Mouse (Mus musculus) bone marrow macrophage, adult 2 months (primary cell): ENCODE measurements around the gene Mtnr1b.

Experiments used
- CTCF ChIP-seq: IDR thresholded peaks from 2 replicates; pipeline ENCODE4 v1.5.1; 2012; ENCODE audit warnings: low read depth, mild to moderate bottlenecking, low read length, moderate library complexity
- POLR2A ChIP-seq: IDR thresholded peaks from 2 replicates; pipeline ENCODE4 v1.6.1; 2012; ENCODE audit warnings: mild to moderate bottlenecking, low read depth, low read length, borderline replicate concordance

- TF ChIP-seq CTCF (no peak), POLR2A (no peak)
Measured at GRCm38 (mm10) chr9:15861402-15861801, 13.0 kb downstream of the Mtnr1b start.
